Mouse (Mus musculus) E14TG2a.4 (cell line): ENCODE measurements around the gene Nrgn.

ENCODE experiments used
- CTCF ChIP-seq: conservative IDR thresholded peaks from 2 replicates; pipeline ENCODE4 v1.5.1; 2014; ENCODE audit warnings: low read length
- NANOG ChIP-seq: IDR thresholded peaks from 2 replicates; pipeline ENCODE4 v1.6.1; 2014; ENCODE audit warnings: borderline replicate concordance, low read length, mixed read lengths
- POU5F1 ChIP-seq: IDR thresholded peaks from 2 replicates; pipeline ENCODE4 v1.6.1; 2014; ENCODE audit warnings: low read length, borderline replicate concordance

- TF ChIP-seq CTCF = no peak
- TF ChIP-seq NANOG = no peak
- TF ChIP-seq POU5F1 = no peak
Observed at GRCm38 (mm10) chr9:37600538-37601205, 48.0 kb upstream of the Nrgn start.
